Mouse (Mus musculus): ENCODE measurements around the gene Ccr1.

Gene Ccr1

DNA sequence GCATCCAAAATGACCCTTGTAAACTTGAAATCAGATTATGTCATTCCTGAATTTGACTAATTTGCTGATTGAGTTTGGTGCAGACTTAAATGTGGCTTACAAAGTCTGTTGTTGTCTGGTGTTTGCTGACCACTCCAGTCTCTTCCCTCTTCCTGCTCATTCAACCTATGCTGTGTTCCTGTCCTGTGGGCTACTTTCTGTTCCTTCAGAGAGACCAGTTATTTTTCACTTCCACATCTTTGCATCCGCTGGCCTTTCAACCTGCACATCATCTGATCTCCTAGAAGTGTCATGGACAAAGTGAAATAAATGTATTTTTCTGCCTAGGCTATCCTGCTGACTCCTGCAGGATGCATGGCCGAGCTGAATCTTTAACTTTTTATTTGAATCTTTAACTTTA lies 14.9 kb downstream of the Ccr1 start:
- DNase-seq: no peak

DNA sequence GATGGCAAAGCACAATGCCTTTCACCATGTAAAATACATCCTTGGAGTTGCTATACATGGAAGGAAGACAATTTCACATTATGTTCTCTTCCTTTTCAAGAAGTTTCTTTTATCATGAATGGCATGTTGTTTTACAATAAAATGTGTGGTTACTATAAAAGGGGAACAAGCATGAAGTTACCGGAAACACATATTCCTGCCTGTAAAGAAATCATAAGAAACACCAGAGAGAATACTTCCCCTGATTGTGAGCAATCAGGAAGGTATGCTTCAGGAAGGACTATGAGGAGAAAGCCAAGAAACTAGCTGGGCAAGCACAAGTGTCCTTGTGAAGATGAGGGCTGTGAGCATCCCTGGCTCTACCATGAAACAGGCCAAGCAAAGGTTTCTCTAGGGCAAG lies 17.3 kb downstream of the Ccr1 start:
- no peak for DNase-seq

DNA sequence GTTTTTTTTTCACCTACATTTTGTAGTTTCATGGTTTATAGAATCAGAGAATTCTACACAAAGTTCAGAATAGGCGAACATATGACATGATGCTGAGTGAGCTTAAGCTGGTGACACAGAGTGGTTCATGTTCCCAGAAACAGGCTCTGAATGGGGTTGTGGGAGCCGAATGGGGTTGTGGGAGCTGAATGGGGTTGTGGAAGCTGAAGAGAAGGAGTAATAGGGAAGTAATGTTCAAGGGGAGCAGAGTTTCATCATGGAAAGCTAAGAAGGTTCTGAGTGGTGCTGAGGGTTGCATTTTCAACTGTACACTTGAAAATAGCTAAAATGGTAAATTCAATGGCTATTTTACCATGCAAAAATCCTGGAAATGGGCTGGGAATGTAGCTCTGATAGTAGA lies 19.1 kb downstream of the Ccr1 start:
- DNase-seq: no peak

DNA sequence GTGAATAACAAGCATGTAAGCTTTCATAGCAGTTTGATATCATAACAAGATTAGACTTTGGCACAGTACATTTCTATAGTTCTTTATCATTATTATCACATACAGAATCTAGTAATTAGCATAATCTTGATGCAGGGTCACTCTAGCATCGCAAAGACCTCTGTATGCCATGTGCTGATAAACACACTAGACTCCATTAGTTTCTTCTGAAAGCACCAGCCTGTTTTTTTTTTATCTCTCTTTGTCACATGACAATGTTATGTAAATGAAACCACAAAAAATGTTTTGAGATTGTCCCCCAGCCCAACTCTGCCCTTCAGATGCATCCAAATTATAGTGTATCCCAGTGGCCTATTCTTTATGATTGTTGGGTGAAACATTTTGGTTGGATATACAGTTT lies 20.7 kb downstream of the Ccr1 start:
- DNase-seq: no peak

DNA sequence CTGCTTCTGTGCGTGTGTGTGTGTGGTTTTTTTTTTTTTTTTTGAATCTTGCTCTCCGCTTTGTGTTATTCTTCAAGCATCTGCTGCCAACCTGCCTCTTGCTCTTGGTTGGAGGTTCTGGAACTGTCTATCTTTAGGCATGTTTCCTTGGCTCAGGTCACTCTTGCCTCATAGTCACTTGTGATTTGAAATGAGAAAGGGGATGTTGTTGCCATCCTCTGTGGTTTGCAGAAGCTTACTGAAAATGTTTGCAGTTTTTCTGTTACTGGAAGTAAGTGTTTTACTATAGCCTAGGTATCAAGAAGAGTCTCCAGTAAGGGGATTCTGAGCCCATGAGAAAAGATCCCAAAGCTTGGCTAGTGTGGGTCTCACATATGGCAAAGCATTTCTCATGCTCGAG lies 26.5 kb downstream of the Ccr1 start:
- DNase-seq: no peak

DNA sequence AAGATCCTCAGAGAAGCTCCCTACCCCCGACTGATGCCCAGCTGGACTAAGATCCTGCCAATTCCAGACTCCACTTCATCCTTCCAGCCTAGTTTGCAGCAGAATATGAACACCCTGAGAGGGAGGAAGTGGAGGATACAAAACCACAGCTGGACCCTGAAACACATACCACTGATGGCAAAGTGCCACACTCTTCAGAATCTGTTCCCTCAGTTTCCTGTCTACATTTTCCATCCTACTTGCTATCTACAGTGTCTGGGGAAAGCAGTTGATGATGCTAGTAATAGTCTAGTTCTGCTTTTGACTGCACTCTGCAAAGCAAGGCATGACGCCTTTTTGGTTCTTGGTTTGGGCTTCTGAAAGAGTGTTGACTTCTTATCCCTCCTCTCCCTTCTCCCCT lies 27.2 kb downstream of the Ccr1 start:
- peak; percentile 42 for DNase-seq

DNA sequence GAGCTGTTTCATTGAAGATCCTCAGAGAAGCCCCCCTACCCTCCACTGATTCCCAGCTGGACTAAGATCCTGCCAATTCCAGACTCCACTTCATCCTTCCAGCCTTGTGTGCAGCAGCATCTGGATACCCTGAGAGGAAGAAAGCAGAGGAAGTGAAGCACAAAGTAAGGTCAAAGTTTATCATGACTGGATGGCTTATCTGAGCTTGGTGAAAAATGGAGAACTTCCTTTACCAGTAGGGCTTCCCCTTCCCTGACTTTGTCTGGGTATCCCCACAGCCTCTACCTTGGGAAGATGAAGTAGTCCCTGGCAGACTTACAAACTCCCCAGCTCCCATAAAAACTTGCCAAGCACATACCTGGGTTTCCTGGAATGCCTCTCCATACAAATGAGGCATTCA lies 27.9 kb downstream of the Ccr1 start:
- DNase-seq: no peak

DNA sequence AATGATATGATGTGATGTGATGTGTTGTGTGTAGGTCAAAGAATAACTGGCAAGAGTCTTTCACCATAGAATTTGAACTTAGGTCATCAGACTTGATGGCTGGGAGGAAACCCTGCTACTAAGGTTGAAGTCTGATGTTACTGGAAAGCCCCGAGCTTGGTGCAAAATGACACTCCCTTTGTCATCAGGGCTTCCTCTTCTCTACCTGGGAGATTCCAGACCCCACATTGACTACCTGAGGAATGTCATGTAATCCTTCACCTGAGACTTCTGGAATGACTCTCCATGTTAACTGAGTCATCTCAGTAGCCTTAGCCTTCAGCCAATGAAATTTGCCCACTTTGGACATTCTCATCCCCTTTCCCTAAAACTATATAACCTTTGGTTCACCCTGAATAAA lies 28.3 kb downstream of the Ccr1 start:
- no peak for DNase-seq

DNA sequence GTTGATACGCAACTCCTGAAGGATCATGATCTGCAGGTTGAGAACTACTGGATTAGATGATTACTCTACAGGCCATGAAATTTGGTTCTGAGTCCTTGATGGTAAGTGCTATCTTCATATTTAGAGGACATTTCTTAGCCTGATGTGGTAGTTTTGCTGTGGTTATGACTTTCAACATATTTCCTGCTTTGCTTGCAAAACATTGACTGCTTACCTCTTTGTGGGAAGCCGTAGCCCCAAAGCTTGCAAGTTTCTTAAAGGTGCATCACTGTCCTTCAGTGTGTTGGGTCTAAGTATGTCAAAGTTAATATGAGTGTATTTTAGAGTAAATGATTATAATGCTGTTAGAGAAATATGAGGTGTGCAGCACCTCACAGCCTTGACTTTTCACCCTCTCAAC lies 30.5 kb downstream of the Ccr1 start:
- no peak for DNase-seq

DNA sequence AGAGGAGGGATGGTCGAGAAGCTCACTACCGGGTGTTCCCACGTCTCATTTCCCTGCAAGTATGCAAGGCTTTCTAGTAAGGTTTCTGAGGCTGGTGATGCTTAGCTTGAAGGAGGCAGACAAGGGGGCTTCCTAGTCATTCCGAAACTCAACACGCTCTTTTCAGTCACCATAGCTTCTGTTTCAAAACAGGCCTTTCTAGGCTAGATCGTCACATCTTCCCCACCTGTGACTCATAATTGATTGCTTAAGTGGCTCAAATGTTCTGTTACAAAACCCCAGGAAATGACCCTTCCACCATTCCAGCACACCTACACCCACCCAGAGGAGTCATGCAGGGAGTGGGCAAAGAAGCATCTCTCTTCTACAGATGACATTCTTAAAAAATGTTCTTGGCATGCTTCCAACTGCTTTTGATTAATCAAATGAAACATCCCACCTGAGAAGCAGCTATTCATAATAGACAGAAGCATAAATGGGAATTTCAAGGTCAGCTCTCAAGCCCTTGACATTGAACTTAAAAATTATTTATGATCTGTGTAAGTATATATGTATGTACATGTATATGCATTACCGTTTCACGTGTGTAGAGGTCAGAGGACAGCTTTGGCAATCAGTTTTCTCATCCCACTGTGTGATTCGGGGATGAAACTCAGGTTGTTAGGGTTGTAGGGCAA lies 31.8 kb downstream of the Ccr1 start:
- DNase-seq: no peak

DNA sequence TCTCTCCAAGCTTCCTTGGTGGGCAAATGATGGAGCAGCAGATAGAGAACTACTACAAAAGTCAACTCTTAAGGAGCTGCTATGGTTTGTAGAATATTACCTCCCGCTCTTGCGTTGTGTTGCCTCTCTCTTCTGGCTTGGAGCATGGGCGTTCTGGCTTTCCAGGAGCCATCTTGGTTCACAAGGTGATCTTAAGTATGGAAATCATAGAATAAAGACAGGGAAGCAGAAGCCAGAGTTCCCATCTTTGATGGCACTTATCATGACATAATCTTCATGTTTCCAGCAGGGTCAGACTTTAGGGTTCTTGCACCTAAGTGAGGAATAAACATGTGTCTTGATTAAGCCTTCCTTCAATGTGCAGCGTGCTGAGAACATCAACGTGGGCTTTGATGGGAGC lies 32.7 kb downstream of the Ccr1 start:
- DNase-seq: no peak

DNA sequence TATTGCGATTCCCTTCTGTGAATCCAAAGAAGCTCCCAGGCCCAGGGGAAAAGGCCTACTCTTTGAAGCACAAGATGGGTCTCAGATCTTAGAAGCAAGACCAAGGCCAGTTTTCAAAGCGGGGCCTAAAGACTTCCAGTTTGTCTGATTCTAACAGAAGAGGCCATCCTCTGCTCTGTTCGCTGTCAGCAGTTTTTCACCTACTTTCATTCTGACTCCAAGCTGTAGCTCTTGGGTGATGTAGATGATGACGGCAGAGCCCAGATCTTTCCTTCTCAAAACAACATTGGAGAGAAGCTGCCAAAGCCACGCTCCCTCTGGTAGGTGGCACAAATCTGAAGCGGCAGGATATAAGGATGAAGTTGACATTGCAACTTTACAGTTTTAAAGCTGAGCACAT lies 33.1 kb downstream of the Ccr1 start:
- DNase-seq: no peak

DNA sequence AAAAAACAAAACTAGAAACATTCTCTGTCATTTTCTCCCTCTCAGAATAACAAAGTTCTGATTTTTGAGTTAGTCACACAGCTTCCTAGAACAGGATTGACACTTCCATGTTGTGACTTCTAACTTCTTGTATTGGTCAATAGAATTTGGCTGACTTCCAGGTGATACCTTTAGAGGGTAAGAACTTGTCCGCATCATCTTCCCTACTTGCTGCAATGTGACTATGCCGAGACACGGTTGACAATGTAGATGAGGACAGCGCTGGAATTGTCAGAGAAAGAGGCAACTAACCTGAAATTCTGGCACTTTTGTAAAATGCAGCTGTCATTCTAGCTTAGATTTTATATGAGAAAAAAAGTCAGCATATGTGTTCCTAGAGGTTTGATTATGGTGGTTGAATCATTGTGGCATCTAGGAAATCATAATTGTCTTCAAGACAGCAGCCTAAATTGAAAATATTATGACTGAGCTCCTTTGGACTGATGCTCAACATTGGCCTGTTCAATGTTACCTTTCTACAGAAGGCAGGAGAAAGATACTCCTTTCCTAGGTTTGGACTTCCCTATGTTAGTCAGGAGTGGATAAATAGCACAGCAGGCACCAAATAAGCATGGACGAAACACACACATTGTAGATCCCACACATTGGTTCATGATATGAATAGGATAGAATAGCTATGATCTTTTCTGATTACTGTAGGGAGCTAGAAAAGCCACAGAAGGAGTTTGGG lies 34.6 kb downstream of the Ccr1 start:
- DNase-seq: no peak

DNA sequence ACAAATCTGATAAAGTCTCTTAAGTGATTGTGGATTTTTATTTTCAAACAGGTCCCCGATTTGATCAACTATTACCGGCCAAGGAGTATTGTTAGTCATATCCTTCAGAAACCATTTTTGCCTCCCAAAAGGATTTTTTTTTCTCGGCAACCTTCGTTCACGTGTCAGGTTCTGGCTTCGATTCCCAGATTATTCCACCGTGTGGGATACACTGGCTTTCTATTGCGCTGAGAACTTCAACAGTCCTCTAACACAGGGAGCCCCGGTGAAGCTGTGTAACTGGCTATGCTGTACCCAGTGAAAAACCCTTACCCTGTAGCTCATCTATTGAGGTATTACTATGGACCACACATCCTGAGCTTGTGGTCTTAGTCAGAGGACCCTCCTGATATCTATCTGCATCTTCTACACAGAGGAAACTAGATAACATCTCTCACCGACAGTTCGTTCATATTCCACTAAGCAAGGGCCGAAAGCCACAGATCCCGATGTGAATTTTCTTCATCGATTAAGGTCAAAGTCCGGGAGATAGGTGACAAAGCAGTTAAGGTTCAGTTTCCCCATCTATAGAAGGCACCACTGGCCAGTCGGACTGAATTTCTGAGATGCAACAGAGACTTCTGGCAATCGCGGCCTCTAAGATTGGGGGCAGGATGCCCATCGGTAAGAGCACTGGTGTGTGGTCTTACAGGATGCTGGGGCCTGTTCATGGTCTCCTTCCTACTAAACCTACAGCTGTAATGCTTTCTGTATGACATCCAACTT lies 35.4 kb downstream of the Ccr1 start:
- no peak for DNase-seq

DNA sequence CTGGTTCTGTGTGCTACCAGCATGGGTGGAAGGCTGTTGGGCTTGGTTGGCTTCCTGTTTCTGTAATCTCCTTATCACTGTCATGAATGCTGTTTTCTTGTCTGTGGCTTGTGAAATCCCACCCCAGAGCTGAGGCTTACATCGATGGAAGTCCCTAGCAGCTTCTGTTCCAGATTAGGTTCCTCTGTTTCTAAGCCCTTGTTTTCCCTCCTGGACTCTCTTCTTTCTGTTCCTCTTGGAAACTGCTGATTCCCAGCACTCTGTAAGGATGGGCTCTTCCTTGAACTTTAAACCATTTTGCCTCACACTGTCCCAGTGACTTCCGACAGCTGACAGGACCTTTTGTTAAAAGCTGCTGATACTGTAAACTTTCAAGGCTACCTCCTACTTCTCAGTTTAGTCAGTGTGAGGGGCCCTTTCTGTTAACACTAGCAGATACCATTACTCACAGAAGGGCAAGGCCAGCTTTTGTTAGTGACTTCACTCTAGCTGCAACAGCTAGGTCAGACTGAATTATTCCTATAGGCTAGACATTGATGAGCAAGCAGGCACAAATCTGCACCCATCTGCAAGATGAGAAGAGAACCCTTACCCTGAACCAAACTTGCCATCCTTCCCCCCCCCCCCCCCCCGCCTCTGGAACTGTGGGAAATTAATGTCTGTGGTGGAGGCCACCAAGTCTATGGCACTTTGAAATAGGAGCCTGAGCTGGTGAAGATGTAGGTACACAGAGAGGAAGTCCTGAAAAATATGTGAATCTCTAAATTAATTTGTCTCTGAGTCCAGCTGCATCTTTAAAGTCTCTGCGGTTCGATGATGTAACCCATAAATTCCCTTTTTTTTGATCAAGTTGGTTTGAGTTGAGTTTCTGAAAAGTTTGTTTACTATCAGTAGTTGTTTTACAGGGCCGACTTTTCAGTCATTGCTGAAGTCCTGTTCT lies 36.5 kb downstream of the Ccr1 start:
- peak; percentile 16 for DNase-seq

DNA sequence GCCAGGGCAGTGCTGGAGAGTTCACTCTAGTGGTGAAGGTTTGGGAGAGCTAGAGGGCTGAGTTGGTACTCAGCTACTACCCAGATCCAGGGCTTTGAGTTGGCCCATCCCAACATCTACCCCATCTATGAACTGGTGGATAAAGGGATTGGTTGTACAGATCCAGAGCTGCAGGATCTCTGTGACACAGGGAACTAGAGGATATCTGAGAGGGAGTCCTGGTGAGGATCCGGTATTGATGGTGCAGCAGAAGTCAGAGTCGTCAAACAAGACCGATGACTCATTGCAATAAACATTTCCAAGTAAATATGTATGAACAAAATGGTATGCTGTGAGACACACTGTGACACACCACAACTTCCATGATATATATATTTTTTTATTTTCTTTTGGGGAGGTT lies 37.6 kb downstream of the Ccr1 start:
- DNase-seq: no peak

DNA sequence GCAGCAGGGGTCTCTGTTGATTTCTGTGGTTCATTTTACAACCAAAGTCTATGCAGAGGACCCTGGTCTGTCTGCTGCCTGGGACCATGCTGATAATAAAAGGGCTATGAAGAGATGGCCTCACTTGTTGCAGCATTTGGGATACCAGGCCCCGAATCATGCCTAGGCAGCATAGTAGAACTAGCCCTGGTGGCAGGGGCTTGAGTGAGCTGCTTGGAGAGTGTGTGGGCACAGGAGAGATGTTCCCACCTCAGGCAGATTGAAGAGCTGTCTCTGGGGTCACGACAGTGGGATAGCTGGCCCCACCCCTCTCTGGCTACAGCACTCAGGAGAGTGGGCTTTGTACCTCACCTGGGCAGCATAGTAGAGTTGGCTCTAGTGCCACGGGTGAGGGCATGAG lies 38.0 kb downstream of the Ccr1 start:
- DNase-seq: no peak

DNA sequence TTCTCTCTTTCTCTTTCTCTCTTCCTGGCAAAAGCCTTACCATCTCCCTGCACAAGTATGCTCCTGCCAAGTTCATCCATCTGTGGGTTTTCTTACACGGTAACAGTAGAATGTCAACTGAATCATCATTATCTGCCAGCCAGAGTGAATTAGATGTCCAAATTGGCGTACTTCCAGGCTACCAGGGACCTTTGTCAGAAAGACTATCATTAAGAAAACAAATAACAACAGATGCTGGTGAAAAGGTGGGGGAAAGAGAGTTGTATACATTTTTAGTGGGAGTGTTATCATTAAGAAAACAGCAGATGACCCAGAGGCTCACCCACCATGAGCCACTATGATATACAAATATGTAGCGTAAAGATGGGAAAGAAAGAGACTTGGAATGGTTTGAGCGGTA lies 38.6 kb downstream of the Ccr1 start:
- DNase-seq: no peak

DNA sequence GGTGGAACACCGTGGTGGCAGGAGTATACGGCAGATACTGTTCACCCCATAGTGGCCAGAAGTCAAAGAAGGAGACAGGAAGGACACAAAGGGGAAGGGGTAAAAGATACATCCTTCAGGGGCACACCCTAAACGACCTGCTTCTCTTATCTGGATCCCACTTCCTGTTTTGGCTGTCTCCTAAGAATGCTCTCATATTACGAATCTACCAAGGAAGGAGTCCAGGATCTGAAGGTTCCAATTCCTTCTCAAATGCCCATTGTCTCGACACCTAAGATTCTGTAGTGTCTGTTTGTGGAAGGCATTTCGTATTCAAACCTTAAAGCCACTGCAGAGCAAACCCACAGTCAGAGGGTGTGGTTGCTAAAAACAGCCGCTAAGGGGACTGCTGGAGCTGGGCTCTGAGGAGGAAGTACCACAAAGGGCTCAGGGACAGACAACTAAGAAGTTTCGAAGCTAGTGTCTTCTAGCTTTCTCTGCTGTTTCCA lies 39.7 kb downstream of the Ccr1 start:
- DNase-seq: peak; percentile 57

DNA sequence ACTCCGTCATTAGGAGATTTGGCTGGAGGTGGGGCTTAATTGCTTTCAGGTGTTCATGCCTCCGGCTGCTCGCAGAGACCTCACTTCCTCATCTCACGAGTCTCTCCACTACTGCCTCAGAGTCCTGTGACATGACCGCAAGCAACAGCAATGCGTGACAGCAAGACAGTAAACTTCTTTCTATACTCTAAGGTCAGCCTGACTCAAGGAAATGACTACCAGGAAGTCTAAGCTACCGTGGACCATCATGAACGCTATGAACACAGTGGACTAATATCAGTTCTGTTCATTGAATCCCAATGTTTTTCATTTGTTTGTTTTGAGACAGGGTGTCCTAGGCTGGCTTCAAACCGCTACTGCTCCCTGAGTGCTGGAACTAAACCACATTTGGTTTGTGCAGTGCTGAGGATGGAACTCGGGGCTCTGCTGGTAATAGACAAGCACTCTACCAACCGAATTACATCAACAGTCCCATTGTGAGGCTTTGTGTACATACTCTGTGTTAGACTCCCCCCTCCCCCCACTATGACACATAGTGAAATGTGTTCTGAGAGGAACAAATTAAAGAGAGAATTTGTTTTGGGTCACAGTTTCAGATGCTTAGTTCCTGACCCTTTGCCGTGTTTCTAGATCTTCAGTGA lies 40.3 kb downstream of the Ccr1 start:
- DNase-seq: peak; percentile 41

DNA sequence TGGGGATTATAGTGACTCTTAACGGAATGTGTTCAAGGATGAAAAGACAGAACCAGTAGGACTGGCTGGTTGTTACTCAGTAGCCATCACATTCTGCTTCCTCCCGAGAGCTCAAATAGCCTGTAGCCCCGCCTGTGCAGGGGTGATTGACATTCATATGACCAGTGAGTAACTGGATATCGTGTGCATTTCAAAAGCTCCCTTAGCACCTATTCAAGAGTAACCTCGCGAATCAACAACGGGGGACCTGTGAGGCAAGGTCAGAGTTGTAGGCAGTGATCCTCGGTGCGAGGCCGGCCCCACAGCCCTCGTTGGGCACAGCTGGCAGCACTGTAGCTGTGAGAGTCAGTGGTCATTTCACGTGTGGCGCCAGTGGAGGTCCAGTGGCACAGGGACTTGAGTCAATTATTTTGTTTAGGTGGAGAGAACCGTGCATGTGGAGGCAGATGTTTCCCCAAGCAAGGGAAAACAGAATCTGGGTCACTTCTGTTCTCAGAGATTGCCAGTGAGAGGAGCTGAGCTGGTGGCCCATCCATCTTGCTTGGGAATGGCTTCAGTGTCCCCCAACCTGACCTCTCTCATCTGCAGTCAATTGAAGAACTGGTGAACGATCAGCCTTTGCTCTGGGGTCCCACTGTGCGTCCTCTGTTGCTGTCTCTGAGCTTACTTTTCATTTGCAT lies 41.1 kb downstream of the Ccr1 start:
- no peak for DNase-seq

DNA sequence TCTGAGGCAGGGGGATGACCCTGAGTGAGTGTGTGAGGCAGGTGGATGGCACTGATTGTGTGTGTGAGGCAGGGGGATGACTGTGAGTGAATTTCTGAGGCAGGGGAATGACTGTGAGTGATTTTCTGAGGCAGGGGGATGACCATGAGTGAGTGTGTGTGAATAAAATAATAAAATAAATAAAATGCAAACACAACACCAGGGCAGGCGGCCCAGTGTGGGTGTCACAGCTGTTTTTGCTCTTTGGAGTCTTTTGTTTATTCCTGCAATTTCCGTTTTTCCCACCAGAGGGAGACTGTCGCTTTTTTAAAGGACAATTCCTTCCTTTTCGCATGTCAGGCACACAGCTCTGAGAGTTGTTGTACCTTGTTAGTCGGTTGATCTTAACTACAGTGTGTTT lies 42.5 kb downstream of the Ccr1 start:
- DNase-seq: peak; percentile 89

All from lung, postnatal 10 days (tissue).